Comparison of ENCODE assay signal across 21 mouse cellular contexts in genomic region chr2:156958496-156959252, GRCm38 (mm10). TPM values are rescaled to one million over a fixed set of nuclear protein-coding genes. Genes with fewer than 3 reads are reported as not detected.
DNase-seq lines count a peak whose midpoint lies in the region; ATAC-seq and TF ChIP-seq lines count a peak whose summit lies in the region.
"Had no signal": no experiment of that assay in that cellular context is flagged by ENCODE, and none has a peak within 500 bp of the region (broad histone marks: within the 10 kb centered on the region; RNA-seq: fewer than 3 reads in every experiment).

No protein-coding gene starts in this region.

- peak overlapping the region; percentile 42 for H3K4me2 ChIP-seq in liver, embryonic 12.5 days
- H3K4me2 ChIP-seq: forebrain, embryonic 12.5 days; hindbrain, embryonic 13.5 days; limb, embryonic 13.5 days; lung, embryonic 14.5 days; midbrain, embryonic 15.5 days; neural tube, embryonic 13.5 days had no signal

- intact Hi-C loops in gastrocnemius, adult 2 months (cut with DNase I) = no loop called here
- intact Hi-C loops in gastrocnemius, postnatal 14 days (cut with DNase I; ENCODE audit: low total_unique reads) = no loop called here

- no peaks in the 10 kb centered on the region for H3K79me2 ChIP-seq in MEL (ENCODE audit: control insufficient read depth, insufficient read depth, low read length, poor library complexity)

- no peaks in the 10 kb centered on the region for H3K27me3 ChIP-seq in MEL (ENCODE audit: control insufficient read depth in 1 of 2, insufficient read depth in 2 of 2, low read length in 2 of 2)
- no peaks in the 10 kb centered on the region for H3K27me3 ChIP-seq in liver, embryonic 12.5 days (replicated peaks)
- H3K27me3 ChIP-seq: forebrain, embryonic 12.5 days; hindbrain, embryonic 13.5 days; limb, embryonic 13.5 days; midbrain, embryonic 15.5 days; neural tube, embryonic 13.5 days had no signal

- TF ChIP-seq EP300 in MEL (IDR thresholded peaks at IDR 0.05; ENCODE audit: low read depth in 1 of 2, low read length in 2 of 2) = no peak

- H3K4me1 ChIP-seq in MEL (ENCODE audit: control insufficient read depth in 1 of 2, insufficient read depth in 2 of 2, low read length in 2 of 2) = peaks cover 10 to 11% of the 10 kb centered on the region in 2 experiments
- peaks cover 74% of the 10 kb centered on the region for H3K4me1 ChIP-seq in liver, embryonic 12.5 days
- H3K4me1 ChIP-seq: forebrain, embryonic 12.5 days; hindbrain, embryonic 13.5 days; limb, embryonic 13.5 days; midbrain, embryonic 15.5 days; neural tube, embryonic 13.5 days had no signal

- TF ChIP-seq POLR2A in MEL (IDR thresholded peaks at IDR 0.05; ENCODE audit: control insufficient read depth in 1 of 2, insufficient read depth in 1 of 2, low read depth in 1 of 2, low read length in 2 of 2, poor library complexity in 1 of 2) = no peak

- H3K27ac ChIP-seq in gastrocnemius, adult 2 months = peak overlapping the region; percentile 64
- H3K27ac ChIP-seq in MEL (ENCODE audit: control insufficient read depth, low read depth, low read length) = no peak overlapping the region
- peak overlapping the region; percentile 92 for H3K27ac ChIP-seq in liver, embryonic 12.5 days
- H3K27ac ChIP-seq: forebrain, embryonic 12.5 days; hindbrain, embryonic 13.5 days; limb, embryonic 13.5 days; midbrain, embryonic 15.5 days; neural tube, embryonic 13.5 days had no signal

- TF ChIP-seq RAD21 in MEL (IDR thresholded peaks at IDR 0.05; ENCODE audit: low read depth, low read length) = no peak

- no peak overlapping the region for H3K9ac ChIP-seq in MEL (ENCODE audit: control insufficient read depth, low read depth, low read length, poor library complexity, severe bottlenecking)
- 0 out of 2 replicates have a peak overlapping the region, but pooled peaks have one; percentile 24 for H3K9ac ChIP-seq in liver, embryonic 12.5 days
- H3K9ac ChIP-seq: forebrain, embryonic 12.5 days; hindbrain, embryonic 13.5 days; limb, embryonic 13.5 days; lung, embryonic 14.5 days; midbrain, embryonic 15.5 days; neural tube, embryonic 13.5 days had no signal

- H3K9me3 ChIP-seq in MEL (replicated peaks; ENCODE audit: insufficient read depth, low read length) = no peaks in the 10 kb centered on the region
- H3K9me3 ChIP-seq in liver, embryonic 12.5 days (replicated peaks) = no peaks in the 10 kb centered on the region
- H3K9me3 ChIP-seq: forebrain, embryonic 12.5 days; hindbrain, embryonic 13.5 days; limb, embryonic 13.5 days; midbrain, embryonic 15.5 days; neural tube, embryonic 13.5 days had no signal

- peaks cover 0 to 12% of the 10 kb centered on the region in 2 experiments; a peak in 3 of 4 replicates for H3K36me3 ChIP-seq in MEL (ENCODE audit: control insufficient read depth in 1 of 2, insufficient read depth in 2 of 2, low read length in 2 of 2)
- peaks cover 35% of the 10 kb centered on the region for H3K36me3 ChIP-seq in liver, embryonic 12.5 days
- H3K36me3 ChIP-seq: limb, embryonic 13.5 days had no signal

- ATAC-seq in liver, embryonic 12.5 days = peak; percentile 83
- peak; percentile 62 for ATAC-seq in megakaryocyte progenitor cell, adult 5-6 weeks (replicated peaks; ENCODE audit: poor library complexity)
- ATAC-seq in erythroid progenitor cell, adult 5-6 weeks (replicated peaks; ENCODE audit: low FRiP score, poor library complexity, severe bottlenecking) = no peak
- ATAC-seq: midbrain, embryonic 15.5 days had no signal

- DNase-seq in gastrocnemius, adult 2 months = no peak
- DNase-seq in gastrocnemius, postnatal 14 days = no peak
- peak; percentile 11 for DNase-seq in MEL (ENCODE audit: low read depth, low spot score)
- DNase-seq in cerebellum, adult 9-10 months = no peak
- DNase-seq: adrenal gland, postnatal 36 days; cerebellum, adult 2 months; kidney, adult 11 months; lung, embryonic 14.5 days; retina, postnatal 1 day; right cerebral cortex, postnatal 25 days; spleen, adult 18-20 months; thymus, postnatal 4 days had no signal

- no peak overlapping the region for H3K4me3 ChIP-seq in gastrocnemius, adult 2 months
- H3K4me3 ChIP-seq in MEL (ENCODE audit: control insufficient read depth in 1 of 2, insufficient read depth in 1 of 2, low read depth in 2 of 2, low read length in 2 of 2) = no peak overlapping the region
- no peak overlapping the region for H3K4me3 ChIP-seq in liver, embryonic 12.5 days
- H3K4me3 ChIP-seq: forebrain, embryonic 12.5 days; hindbrain, embryonic 13.5 days; limb, embryonic 13.5 days; midbrain, embryonic 15.5 days; myocyte; neural tube, embryonic 13.5 days had no signal

- WGBS in liver, embryonic 12.5 days (ENCODE audit: insufficient replicate concordance) = 37% methylated on average over 9 of the region's 9 CpGs

- TF ChIP-seq CTCF in gastrocnemius, adult 2 months (IDR thresholded peaks at IDR 0.05) = no peak
- no peak for TF ChIP-seq CTCF in MEL (IDR thresholded peaks at IDR 0.05 in 2 of 3, conservative IDR thresholded peaks at IDR 0.05 in 1 of 3; ENCODE audit: control insufficient read depth in 1 of 3, insufficient read depth in 1 of 3, low read depth in 2 of 3, low read length in 3 of 3, poor library complexity in 1 of 3, severe bottlenecking in 1 of 3)

TF ChIP-seq in MEL, 35 proteins besides CTCF, POLR2A, EP300 and RAD21:
- TF ChIP-seq ZC3H11A (IDR thresholded peaks at IDR 0.05; ENCODE audit: low read depth, low read length) (no peak), E2F4 (IDR thresholded peaks at IDR 0.05; ENCODE audit: borderline replicate concordance, low read depth, low read length) (no peak), MEF2A (IDR thresholded peaks at IDR 0.05; ENCODE audit: extremely low read depth, insufficient replicate concordance, low read depth, low read length, poor library complexity, severe bottlenecking) (no peak), CHD1 (IDR thresholded peaks at IDR 0.05; ENCODE audit: low read depth, low read length) (no peak), MAFK (IDR thresholded peaks at IDR 0.05; ENCODE audit: borderline replicate concordance, low read depth, low read length) (no peak)

RNA-seq across cellular contexts. Expression of gene Ndrg3, which starts 33.2 kb away (rescaled TPM):
- total RNA-seq in gastrocnemius, adult 2 months (2021) = 10 to 100 TPM; 31.9 to 33.4 TPM
- 10 to 100 TPM; 23.3 to 25.2 TPM for total RNA-seq in gastrocnemius, postnatal 14 days (2021)
- total RNA-seq in MEL (2012; rRNA removed) = 19.0 and 20.1 TPM in 2 replicates
- 10 to 100 TPM in 1 of 2 experiments, not detected in 1; 39.6 TPM for polyA plus RNA-seq in MEL (2012; ENCODE audit: insufficient read depth in 1 of 2, insufficient read length in 2 of 2, low read depth in 1 of 2, low replicate concordance in 2 of 2, missing spikeins in 1 of 2)
- polyA plus RNA-seq in liver, embryonic 12.5 days (2016; fragmentation: Nextera tagmentation; extraction: Ambion mirVana) = 55.4 and 56.4 TPM in 2 replicates
- total RNA-seq in megakaryocyte progenitor cell, adult 5-6 weeks (2015) = 24.9 and 27.1 TPM in 2 replicates
- 24.2 and 28.5 TPM in 2 replicates for total RNA-seq in megakaryocyte progenitor cell, adult 5-6 weeks (2017)
- 16.6 and 21.4 TPM in 2 replicates for total RNA-seq in erythroid progenitor cell, adult 5-6 weeks (2015; ENCODE audit: low replicate concordance)
- 11.7 and 14.6 TPM in 2 replicates for total RNA-seq in erythroid progenitor cell, adult 5-6 weeks (2017; ENCODE audit: low replicate concordance)

RNA-seq across cellular contexts. Expression of gene Dsn1, which starts 48.3 kb away (rescaled TPM):
- 1 to 10 TPM; 1.2 to 1.6 TPM for total RNA-seq in gastrocnemius, adult 2 months (2021)
- total RNA-seq in gastrocnemius, postnatal 14 days (2021) = 1 to 10 TPM; 2.7 to 3.5 TPM
- 27.1 and 29.3 TPM in 2 replicates for total RNA-seq in MEL (2012; rRNA removed)
- 10 to 100 TPM in 1 of 2 experiments, not detected in 1; 33.2 TPM for polyA plus RNA-seq in MEL (2012; ENCODE audit: insufficient read depth in 1 of 2, insufficient read length in 2 of 2, low read depth in 1 of 2, low replicate concordance in 2 of 2, missing spikeins in 1 of 2)
- polyA plus RNA-seq in liver, embryonic 12.5 days (2016; fragmentation: Nextera tagmentation; extraction: Ambion mirVana) = 38.7 TPM in 2 replicates
- total RNA-seq in megakaryocyte progenitor cell, adult 5-6 weeks (2015) = 15.0 and 17.1 TPM in 2 replicates
- 68.2 and 78.2 TPM in 2 replicates for total RNA-seq in megakaryocyte progenitor cell, adult 5-6 weeks (2017)
- 56.9 and 59.5 TPM in 2 replicates for total RNA-seq in erythroid progenitor cell, adult 5-6 weeks (2015; ENCODE audit: low replicate concordance)
- 62.4 and 101 TPM in 2 replicates for total RNA-seq in erythroid progenitor cell, adult 5-6 weeks (2017; ENCODE audit: low replicate concordance)
